Mouse (Mus musculus) thymus, adult 2 months (tissue): ENCODE results near the gene Hnrnpab.

Source experiments
- CTCF ChIP-seq: fragments of 200-500 bp; IDR thresholded peaks from 2 replicates; pipeline ENCODE4 v1.5.1; 2012; ENCODE audit warnings: mild to moderate bottlenecking, control low read depth, low read length, moderate library complexity, borderline replicate concordance; ENCODE audit not compliant: control insufficient read depth, poor library complexity, insufficient read depth; ENCODE audit errors: extremely low read depth
- POLR2A ChIP-seq: fragments of 200-500 bp; IDR thresholded peaks from 2 replicates; pipeline ENCODE4 v1.6.1; 2012; ENCODE audit warnings: mild to moderate bottlenecking, low read length, control low read depth, moderate library complexity; ENCODE audit not compliant: control insufficient read depth, poor library complexity, insufficient read depth; ENCODE audit errors: extremely low read depth

DNA sequence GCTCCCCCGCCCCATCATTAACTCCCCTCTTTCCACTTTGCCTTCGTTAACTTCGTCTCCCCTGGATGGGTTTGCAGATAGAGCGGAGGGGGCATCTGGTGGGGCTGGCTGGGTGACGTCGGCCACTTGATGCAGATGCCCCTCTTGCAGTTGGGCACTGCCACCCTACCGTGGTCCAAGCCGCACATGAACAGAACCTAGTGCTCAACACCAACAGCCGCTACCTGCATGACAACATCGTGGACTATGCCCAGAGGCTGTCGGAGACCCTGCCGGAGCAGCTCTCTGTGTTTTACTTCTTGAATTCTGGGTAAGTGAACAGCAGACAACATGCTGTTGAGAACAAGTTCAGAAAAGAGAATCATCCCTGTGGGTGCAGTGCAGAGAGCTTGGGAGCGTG lies 20.2 kb downstream of the Hnrnpab start:
- TF ChIP-seq POLR2A (no peak), CTCF (no peak)
